Mouse (Mus musculus): ENCODE measurements around the gene Gadl1. TPM values are rescaled to one million over a fixed set of nuclear protein-coding genes. Genes with fewer than 3 reads are reported as not detected.

Gene Gadl1
- polyA plus RNA-seq, 1 experiment from 2014 or later: 0.54 TPM

GRCm38 (mm10) chr9:115941171-115941570, 31.9 kb downstream of the Gadl1 start:
- Histone ChIP-seq H3K27me3 (ENCODE audit: low read depth, poor library complexity, severe bottlenecking) (no peaks in the 10 kb centered on the region), H3K4me1 (peaks cover 12% of the 10 kb centered on the region)
- WGBS: 83% methylated on average over 8 of the region's 8 CpGs

DNA sequence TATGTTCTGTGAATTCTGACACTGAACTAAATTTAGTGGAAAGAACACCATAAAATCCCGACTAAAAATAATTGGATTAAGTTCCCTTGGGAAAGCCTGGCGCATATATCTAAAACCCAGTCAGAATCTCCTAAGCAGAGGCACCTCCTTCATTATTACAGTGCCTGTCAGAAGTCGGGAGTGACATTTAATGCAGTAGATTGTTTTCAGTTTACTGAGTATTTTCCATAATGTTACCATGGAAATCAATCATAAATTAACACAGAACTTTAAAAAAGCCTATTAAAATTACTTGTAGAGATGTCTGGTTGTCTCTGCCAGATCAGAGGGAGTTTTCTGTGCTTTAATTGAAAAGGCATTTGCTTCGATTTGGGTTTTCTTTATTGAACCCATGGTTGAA, 33.2 kb downstream of the Gadl1 start:
- H3K9me3 ChIP-seq (replicated peaks): no peaks in the 10 kb centered on the region
- 66% methylated on average over 4 of the region's 4 CpGs for WGBS
- H3K4me3 ChIP-seq: no peak overlapping the region
- no peaks in the 10 kb centered on the region for H3K27me3 ChIP-seq (ENCODE audit: low read depth, poor library complexity, severe bottlenecking)
- H3K36me3 ChIP-seq: no peaks in the 10 kb centered on the region
- 0 out of 2 replicates have a peak overlapping the region, but pooled peaks have one; percentile 24 for H3K27ac ChIP-seq (replicated peaks)
- DNase-seq (ENCODE audit: low spot score): no peak
- H3K4me1 ChIP-seq: peaks cover 12% of the 10 kb centered on the region

More at GRCm38 (mm10) chr9:115941171-115941570, 31.9 kb downstream of the Gadl1 start:
- no peak for DNase-seq (ENCODE audit: low spot score)
- Histone ChIP-seq H3K4me3 (no peak overlapping the region), H3K9me3 (replicated peaks) (no peaks in the 10 kb centered on the region), H3K27ac (replicated peaks) (no peak overlapping the region), H3K36me3 (no peaks in the 10 kb centered on the region)

DNA sequence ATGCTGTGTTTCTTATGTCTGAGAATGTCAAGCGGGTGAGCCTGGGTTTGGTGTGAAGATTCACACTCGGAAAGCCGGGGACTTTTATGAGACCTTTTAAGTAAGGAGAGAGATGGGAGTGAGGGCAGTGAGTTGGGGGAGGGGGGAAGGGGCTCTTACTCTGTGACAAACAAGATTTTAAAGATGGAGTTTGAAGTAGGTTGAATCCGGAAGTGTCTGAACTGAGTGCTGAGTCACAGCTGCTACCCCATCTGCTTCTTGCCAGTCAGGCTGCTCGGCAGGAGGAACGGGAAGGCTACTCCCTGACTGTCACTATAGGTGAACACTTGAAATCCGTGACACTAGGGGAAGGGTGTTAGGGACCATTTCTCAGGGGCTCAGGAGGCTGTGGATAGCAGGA, 33.7 kb downstream of the Gadl1 start:
- Histone ChIP-seq H3K9me3 (replicated peaks) (no peaks in the 10 kb centered on the region), H3K27me3 (ENCODE audit: low read depth, poor library complexity, severe bottlenecking) (no peaks in the 10 kb centered on the region), H3K36me3 (no peaks in the 10 kb centered on the region), H3K4me3 (no peak overlapping the region), H3K4me1 (peaks cover 12% of the 10 kb centered on the region), H3K27ac (replicated peaks) (peak overlapping the region; percentile 24)
- DNase-seq (ENCODE audit: low spot score): peak; percentile 15
- WGBS: 58% methylated on average over 7 of the region's 7 CpGs

DNA sequence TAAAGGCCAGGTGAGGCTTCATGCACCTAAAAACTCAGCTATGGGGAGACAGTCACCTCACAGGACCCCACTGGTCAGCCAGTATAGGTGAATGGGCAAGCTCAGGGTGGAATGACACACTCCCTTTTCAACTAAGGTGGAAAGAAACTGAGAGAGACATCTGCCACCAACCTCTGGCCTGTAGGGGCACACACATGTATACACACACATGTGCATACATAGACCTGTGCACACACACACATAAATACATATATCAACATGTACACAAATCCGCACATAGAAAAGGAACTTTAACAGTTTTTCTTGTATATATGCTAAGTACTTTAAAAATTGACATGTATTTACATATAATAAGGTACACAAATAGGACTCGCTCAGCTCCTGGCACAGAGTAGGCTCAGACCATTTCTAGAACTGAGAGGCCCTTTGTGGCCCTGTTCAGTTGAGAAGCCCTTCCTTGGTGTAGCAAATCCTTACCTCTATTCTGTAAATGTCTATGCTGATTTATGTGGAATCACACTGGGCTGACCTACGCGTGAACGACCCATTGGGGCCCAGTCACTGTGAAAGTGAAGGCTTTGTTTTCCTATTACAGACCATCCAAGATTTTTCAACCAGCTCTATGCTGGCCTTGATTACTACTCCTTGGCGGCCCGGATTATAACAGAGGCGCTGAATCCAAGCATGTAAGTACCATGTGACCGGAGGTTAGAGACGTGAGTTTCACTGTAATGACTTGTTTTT, 34.5 kb downstream of the Gadl1 start:
- 91% methylated on average over 10 of the region's 10 CpGs for WGBS
- DNase-seq (ENCODE audit: low spot score): no peak

GRCm38 (mm10) chr9:115965056-115965455, 55.8 kb downstream of the Gadl1 start:
- no peaks in the 10 kb centered on the region for H3K27me3 ChIP-seq (ENCODE audit: low read depth, poor library complexity, severe bottlenecking)
- no peak for DNase-seq (ENCODE audit: low spot score)
- no peaks in the 10 kb centered on the region for H3K9me3 ChIP-seq (replicated peaks)
- H3K4me3 ChIP-seq: no peak overlapping the region
- 91% methylated on average over 7 of the region's 7 CpGs for WGBS
- no peaks in the 10 kb centered on the region for H3K4me1 ChIP-seq
- H3K27ac ChIP-seq (replicated peaks): no peak overlapping the region
- no peaks in the 10 kb centered on the region for H3K36me3 ChIP-seq

More for the DNA sequence above, 34.5 kb downstream of the Gadl1 start:
- H3K36me3 ChIP-seq: no peaks in the 10 kb centered on the region
- H3K27me3 ChIP-seq (ENCODE audit: low read depth, poor library complexity, severe bottlenecking): no peaks in the 10 kb centered on the region
- H3K4me1 ChIP-seq: peaks cover 12% of the 10 kb centered on the region
- H3K4me3 ChIP-seq: no peak overlapping the region
- peak overlapping the region; percentile 24; the same call in 1 of the 2 replicates for H3K27ac ChIP-seq (replicated peaks)
- no peaks in the 10 kb centered on the region for H3K9me3 ChIP-seq (replicated peaks)

DNA sequence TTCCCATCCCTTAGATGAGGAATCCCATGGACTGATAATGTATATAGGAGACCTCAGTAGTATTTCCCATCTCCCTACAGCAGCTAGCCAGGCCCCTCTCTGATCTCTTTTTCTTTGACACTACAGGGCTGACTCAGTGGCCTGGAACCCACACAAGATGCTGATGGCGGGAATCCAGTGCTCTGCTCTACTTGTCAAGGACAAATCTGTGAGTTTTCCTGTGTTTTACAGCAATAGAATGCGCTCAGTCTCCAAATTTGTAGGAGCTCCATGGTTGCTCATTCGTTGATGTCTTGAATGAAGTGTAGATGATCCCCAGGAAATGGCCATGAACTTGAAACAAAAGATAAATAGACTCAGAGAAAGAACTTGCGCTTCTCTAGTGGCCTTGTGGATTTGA, 56.9 kb downstream of the Gadl1 start:
- Histone ChIP-seq H3K4me3 (no peak overlapping the region), H3K9me3 (replicated peaks) (no peaks in the 10 kb centered on the region), H3K27me3 (ENCODE audit: low read depth, poor library complexity, severe bottlenecking) (no peaks in the 10 kb centered on the region), H3K36me3 (no peaks in the 10 kb centered on the region), H3K4me1 (no peaks in the 10 kb centered on the region), H3K27ac (replicated peaks) (no peak overlapping the region)
- WGBS: 87% methylated on average over 4 of the region's 4 CpGs
- no peak for DNase-seq (ENCODE audit: low spot score)

DNA sequence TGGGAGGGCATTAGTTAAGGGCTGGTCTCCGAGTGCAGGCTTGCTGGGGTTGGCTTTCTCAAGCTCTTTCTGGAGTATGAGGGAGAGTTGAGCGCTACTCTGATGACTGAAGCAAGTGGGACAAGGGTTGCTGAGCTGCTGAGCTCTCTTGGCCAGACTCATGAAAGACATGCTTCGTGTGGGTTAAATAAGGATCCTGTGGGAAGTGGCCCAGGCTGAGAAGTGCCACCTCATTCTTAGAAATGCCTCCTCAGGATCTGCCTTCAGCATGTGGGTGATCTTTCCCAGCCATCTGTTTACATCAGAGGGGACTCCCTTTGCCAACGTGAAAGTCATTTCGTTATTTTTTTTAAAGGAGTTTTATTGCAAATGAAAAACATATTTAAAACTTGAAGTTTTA, 57.5 kb downstream of the Gadl1 start:
- Histone ChIP-seq H3K4me1 (no peaks in the 10 kb centered on the region), H3K9me3 (replicated peaks) (no peaks in the 10 kb centered on the region), H3K36me3 (no peaks in the 10 kb centered on the region), H3K27me3 (ENCODE audit: low read depth, poor library complexity, severe bottlenecking) (no peaks in the 10 kb centered on the region), H3K27ac (replicated peaks) (no peak overlapping the region), H3K4me3 (no peak overlapping the region)
- WGBS: 85% methylated on average over 5 of the region's 5 CpGs
- no peak for DNase-seq (ENCODE audit: low spot score)

DNA sequence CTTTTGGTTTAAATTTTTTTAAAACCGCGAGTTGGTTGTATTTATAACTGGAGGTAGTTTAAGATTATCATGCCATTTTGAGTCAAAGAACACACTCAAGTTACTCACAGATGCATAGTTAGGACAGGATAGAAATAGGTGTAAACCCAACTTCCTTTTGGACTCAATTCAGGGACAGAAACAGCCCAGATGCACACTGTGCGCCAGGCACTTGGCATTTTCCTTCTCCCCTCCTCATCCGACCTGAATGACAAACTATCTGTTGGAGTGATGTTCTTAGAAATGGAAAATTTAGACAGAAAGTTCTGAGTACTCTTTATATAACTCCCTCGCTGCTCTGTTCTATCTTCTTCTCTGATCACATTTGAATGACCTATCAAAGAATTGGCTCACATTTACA, 58.4 kb downstream of the Gadl1 start:
- H3K36me3 ChIP-seq: no peaks in the 10 kb centered on the region
- DNase-seq (ENCODE audit: low spot score): no peak
- no peaks in the 10 kb centered on the region for H3K9me3 ChIP-seq (replicated peaks)
- H3K27ac ChIP-seq (replicated peaks): no peak overlapping the region
- H3K4me3 ChIP-seq: no peak overlapping the region
- H3K4me1 ChIP-seq: no peaks in the 10 kb centered on the region
- no peaks in the 10 kb centered on the region for H3K27me3 ChIP-seq (ENCODE audit: low read depth, poor library complexity, severe bottlenecking)
- 91% methylated on average over 5 of the region's 5 CpGs for WGBS

GRCm38 (mm10) chr9:115976901-115977300, 67.6 kb downstream of the Gadl1 start:
- H3K4me3 ChIP-seq: no peak overlapping the region
- no peaks in the 10 kb centered on the region for H3K36me3 ChIP-seq
- no peak overlapping the region for H3K27ac ChIP-seq (replicated peaks)
- DNase-seq (ENCODE audit: low spot score): no peak
- H3K4me1 ChIP-seq: peaks cover 5% of the 10 kb centered on the region; the same call in 1 of the 2 replicates
- H3K9me3 ChIP-seq (replicated peaks): peaks cover 13% of the 10 kb centered on the region; the same call in 1 of the 2 replicates
- WGBS: 95% methylated on average over 6 of the region's 6 CpGs
- no peaks in the 10 kb centered on the region for H3K27me3 ChIP-seq (ENCODE audit: low read depth, poor library complexity, severe bottlenecking)

GRCm38 (mm10) chr9:115977598-115978240, 68.5 kb downstream of the Gadl1 start:
- no peak for DNase-seq (ENCODE audit: low spot score)
- H3K27me3 ChIP-seq (ENCODE audit: low read depth, poor library complexity, severe bottlenecking): no peaks in the 10 kb centered on the region
- H3K4me1 ChIP-seq: peaks cover 5% of the 10 kb centered on the region; the same call in 1 of the 2 replicates
- H3K36me3 ChIP-seq: no peaks in the 10 kb centered on the region
- peaks cover 16% of the 10 kb centered on the region; the same call in 1 of the 2 replicates for H3K9me3 ChIP-seq (replicated peaks)
- no peak overlapping the region for H3K27ac ChIP-seq (replicated peaks)
- no peak overlapping the region for H3K4me3 ChIP-seq
- 90% methylated on average over 15 of the region's 15 CpGs for WGBS

DNA sequence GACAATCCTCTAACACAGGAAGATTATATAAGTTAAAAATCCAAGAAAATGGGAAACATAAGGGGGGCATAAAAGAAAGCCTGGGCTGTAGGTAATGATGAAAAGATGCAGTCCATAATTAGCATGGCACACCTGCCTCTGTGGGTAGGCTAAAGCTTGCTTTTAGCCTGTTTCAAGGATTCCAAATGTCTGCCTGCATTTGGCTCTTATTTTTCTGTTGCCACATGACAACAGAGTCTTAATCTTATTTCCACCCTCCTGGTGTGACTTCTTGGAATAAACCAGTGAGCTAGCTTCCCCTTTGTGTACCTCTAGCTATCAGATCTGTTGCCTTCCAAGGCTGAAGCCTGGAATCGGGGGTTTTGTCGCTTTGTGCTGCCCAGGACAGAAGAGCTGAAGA, 69.2 kb downstream of the Gadl1 start:
- 79% methylated on average over 2 of the region's 2 CpGs for WGBS
- Histone ChIP-seq H3K9me3 (replicated peaks) (peaks cover 16% of the 10 kb centered on the region; the same call in 1 of the 2 replicates), H3K27me3 (ENCODE audit: low read depth, poor library complexity, severe bottlenecking) (no peaks in the 10 kb centered on the region), H3K27ac (replicated peaks) (no peak overlapping the region), H3K4me3 (no peak overlapping the region), H3K36me3 (no peaks in the 10 kb centered on the region), H3K4me1 (peaks cover 5% of the 10 kb centered on the region; the same call in 1 of the 2 replicates)
- DNase-seq (ENCODE audit: low spot score): no peak

GRCm38 (mm10) chr9:115990661-115991060, 81.4 kb downstream of the Gadl1 start:
- WGBS: 91% methylated on average over 7 of the region's 7 CpGs
- H3K27me3 ChIP-seq (ENCODE audit: low read depth, poor library complexity, severe bottlenecking): no peaks in the 10 kb centered on the region
- H3K4me1 ChIP-seq: no peaks in the 10 kb centered on the region
- DNase-seq (ENCODE audit: low spot score): no peak
- no peak overlapping the region for H3K27ac ChIP-seq (replicated peaks)
- no peaks in the 10 kb centered on the region for H3K36me3 ChIP-seq
- H3K9me3 ChIP-seq (replicated peaks): 0 out of 2 replicates have a peak, but pooled peaks cover 4% of the 10 kb centered on the region
- H3K4me3 ChIP-seq: no peak overlapping the region

- H3K4me3 ChIP-seq: no peak overlapping the region
- DNase-seq (ENCODE audit: low spot score): no peak
- H3K4me1 ChIP-seq: no peaks in the 10 kb centered on the region
- H3K27me3 ChIP-seq (ENCODE audit: low read depth, poor library complexity, severe bottlenecking): no peaks in the 10 kb centered on the region
- no peak overlapping the region for H3K27ac ChIP-seq (replicated peaks)
- 90% methylated on average over 2 of the region's 2 CpGs for WGBS
- H3K36me3 ChIP-seq: no peaks in the 10 kb centered on the region
- H3K9me3 ChIP-seq (replicated peaks): 0 out of 2 replicates have a peak, but pooled peaks cover 4% of the 10 kb centered on the region
Observed at GRCm38 (mm10) chr9:115994772-115995171, 85.5 kb downstream of the Gadl1 start.

Measured in midbrain, embryonic 10.5 days (tissue).